Mouse (Mus musculus) heart, postnatal 36 days (tissue): ENCODE measurements around the gene P2rx5. TPM values are rescaled to one million over a fixed set of nuclear protein-coding genes. Genes with fewer than 3 reads are reported as not detected.

Source experiments
- DNase-seq, 2 experiments: peaks; one replicate each; pipeline ENCODE4 v3.0.0; 2021 to 2022
- intact Hi-C: fragments of 180-260 bp; cut with DNase I; formaldehyde crosslinking; loops from one replicate; pipeline ENCODE4 v1.15.1; 2025
- total RNA-seq, 2 experiments: library from RNA; stranded (reverse); gene quantifications; 2 replicates each; pipeline ENCODE4 v1.2.3; 2021

P2rx5 gene
- 10 to 100 TPM; 13.1 to 17.9 TPM for total RNA-seq

DNA sequence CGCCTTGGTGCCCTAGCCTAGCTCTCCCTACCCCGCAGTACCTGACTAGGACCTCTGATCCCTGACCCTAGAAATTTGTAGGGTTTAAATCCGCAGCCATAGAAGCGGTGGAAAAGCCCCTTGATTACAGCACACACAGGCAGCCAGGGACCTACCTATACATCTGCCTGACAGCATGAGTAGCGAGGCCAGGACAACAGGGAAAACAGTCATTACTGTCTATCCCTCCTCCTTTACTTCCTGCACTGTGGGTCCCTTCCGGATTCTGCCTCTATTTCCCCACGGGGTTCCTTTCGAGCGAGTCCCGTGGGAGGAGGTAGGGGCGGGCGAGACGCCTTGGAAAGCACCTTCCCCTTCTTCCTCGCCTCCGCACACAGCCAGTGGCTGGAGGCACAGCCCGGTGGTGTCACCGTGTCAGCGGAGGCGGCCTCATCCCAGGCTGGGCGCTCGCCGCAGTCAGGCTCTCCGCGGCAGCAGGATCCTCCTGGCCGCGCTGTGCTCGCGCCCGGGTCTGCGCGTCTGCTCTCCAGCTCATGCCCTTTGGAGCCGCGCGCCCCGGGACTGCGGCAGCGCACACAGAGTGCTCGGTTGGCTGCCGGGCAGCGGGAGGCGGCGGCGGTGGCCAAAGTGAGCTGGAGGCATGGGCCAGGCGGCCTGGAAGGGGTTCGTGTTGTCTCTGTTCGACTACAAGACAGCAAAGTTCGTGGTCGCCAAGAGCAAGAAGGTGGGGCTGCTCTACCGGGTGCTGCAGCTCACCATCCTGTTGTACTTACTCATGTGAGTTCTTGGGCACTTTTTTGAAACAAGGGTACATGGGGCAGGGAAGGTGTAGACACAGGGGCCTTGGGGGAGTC lies at the start of gene P2rx5:
Gene P2rx5 (plus strand): TSS at position 465 of the 854 bp plus-strand sequence.
- intact Hi-C loops: loop anchor here (1.0 kb wide), 1 partner anchor 22 kb away; the partner anchor contains the start of gene Haspin

GRCm38 (mm10) chr11:73111414-73111813 lies 48.8 kb upstream of the P2rx5 start:
- no peak for DNase-seq
- intact Hi-C loops: no loop called here

More for the DNA sequence above, at the start of gene P2rx5:
- peak; percentile 47 to 66 for DNase-seq

GRCm38 (mm10) chr11:73126495-73126894 lies 33.7 kb upstream of the P2rx5 start:
- intact Hi-C loops: no loop called here
- DNase-seq: no peak

DNA sequence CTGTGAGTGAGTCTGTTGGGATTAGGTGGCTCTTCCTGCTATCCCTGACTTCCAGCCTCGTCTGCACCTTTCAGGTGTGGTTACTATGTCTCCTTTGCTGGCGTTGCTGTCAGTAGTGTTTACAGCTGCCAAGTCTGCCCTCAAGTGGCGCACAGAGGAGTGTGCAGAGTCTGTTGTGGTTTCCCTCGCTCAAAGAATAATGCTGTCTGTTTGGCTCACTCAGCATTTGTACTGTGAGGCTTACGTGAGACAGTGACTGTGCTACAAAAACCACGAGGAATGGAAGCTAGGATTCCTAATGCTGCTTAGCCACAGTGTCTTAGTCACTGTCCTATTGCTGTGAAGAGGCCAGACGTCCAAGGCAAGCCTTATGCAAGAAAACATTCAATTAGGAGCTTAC lies 29.2 kb upstream of the P2rx5 start:
- intact Hi-C loops: no loop called here
- DNase-seq: no peak

- DNase-seq: no peak
- intact Hi-C loops: loop anchor here (2.0 kb wide), 1 partner anchor 150 kb away; no protein-coding TSS in a partner anchor
These were observed 27.2 kb upstream of the P2rx5 start for GRCm38 (mm10) chr11:73132999-73133398.

DNA sequence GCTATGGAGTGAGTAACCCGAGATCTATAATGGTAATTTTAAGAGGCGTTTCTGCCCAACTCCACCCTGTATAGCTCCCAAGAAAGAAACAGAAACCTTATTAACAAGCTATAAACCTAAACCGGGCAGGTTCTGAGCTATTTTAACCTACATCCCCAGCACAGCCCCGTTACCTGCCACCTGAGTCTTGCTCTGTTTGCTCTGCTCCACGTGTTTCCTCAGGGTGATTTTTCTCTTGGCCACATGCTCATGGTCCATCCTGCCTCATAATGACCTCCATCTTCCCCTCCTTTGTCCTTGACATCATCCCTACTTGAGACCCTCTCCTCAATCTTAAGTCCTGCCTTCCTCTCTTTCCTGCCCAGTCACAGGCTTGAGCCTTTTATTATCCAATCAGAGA lies 26.0 kb upstream of the P2rx5 start:
- intact Hi-C loops: no loop called here
- DNase-seq: no peak

DNA sequence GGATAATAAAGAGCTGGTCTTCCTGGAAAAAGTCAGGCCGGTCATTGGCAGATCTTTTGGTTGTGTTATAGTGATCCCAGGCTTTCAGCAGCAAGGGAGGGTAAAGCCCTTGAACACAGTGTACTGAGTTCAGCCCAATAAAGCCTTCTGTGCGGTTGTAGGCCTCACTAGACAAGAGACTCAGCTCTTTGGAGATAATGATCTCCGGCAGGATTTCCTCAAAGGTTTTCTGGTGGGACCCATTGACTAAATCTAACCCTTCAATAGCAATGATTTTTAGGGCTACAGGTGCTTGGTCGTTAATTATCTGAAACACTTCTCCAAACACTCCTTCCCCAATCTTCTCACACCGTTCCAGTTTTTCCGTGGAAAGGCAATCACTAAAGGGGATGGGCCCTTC lies 23.6 kb upstream of the P2rx5 start:
- DNase-seq: no peak
- intact Hi-C loops: loop anchor here (5.0 kb wide), 1 partner anchor 1236 kb away; no protein-coding TSS in a partner anchor

DNA sequence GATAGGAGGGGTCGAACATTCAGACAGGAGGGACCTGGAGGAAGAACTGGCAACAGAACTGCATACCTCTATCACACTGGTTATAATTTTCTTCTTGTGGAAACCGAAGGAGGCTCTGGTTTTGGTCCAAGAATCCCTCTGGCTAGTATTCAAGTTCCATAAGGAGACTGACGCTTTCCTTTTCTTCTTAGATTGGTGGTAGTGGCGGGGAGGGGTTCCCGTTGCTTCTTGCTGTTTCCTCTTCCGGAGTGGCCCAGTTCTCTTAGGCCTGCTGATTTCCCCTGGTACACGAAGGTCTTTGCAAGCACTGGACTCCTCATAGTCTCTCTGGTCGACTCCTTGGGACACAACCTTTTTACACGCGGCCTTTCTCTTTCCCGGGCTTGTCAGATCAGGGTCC lies 23.1 kb upstream of the P2rx5 start:
- no peak for DNase-seq
- intact Hi-C loops: loop anchor here (5.0 kb wide), 1 partner anchor 1235 kb away; no protein-coding TSS in a partner anchor

DNA sequence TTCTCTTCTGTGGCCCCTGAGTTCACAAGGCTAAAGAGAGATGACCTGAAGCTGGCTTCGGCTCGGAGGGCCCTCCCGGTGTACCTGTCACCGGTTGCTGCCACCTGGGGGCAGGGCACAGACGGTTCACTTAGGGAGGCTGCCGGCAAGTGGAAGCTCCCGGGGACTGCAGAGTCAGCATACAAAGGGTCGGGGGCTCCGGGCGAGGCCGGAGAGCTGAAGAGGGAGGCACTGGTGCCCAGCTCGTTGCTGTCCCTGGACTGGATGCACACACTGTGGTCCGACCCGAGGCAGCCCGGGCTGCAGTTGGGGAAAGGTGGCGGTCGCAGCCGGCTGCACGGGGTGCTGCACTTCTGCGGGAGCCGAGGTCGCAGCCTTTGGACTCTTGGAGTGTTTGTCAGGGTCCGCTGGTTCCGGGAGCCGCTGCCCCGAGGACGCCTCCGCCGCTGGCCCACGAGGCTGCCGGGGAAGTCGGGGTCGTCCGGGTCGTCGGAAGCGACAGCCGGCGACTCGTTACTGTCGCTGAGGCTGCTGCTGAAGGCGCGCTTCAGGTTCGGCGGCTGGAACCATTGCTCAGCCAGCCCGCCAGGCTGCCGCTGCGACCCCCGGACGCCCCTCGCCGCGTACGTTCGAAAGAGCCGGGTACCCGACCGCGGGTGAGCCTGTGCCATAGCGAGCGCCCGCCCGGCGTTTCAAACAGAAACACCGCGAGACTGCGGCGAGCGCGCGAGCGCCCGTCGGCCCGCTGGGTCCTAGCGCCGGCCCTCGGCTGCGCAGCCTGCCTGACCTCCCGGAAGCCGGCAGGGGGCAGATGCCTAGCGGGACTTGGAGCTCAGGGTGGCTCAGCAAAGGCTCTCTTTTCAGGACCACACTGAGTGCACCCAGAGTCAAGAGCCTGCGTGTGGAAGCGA lies 22.4 kb upstream of the P2rx5 start, which contains the start of gene Haspin:
Gene Haspin (minus strand): TSS at position 704 of the 911 bp plus-strand sequence.
- intact Hi-C loops: loop anchor here (1.0 to 5.0 kb wide), 5 partner anchors 22 to 1234 kb away; partner anchors contain the start of genes Ctns, P2rx5 and Shpk
- DNase-seq: peak; percentile 91 to 93

DNA sequence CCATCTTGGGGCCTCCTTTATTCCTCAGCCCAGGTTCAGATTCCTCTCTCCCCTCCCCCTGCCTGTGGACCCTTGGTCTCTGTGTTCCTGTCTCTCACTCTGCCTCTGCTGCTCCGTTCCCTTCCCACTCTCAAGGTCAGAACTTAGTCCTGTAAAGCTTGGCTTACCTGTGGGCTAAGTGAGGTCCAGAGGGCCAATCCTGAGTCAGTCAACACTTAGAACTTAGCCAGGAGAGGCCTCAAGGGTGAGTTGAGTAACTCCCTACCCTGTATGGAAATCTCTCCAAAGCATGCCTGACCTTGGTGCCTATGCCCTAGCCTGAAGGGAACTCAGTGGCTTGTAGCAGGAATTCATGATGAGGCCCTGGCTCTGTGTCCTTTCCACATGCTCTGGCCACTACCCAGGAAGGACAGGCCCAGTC lies 15.9 kb upstream of the P2rx5 start:
- intact Hi-C loops: no loop called here
- DNase-seq: no peak

GRCm38 (mm10) chr11:73146026-73146974 lies 13.9 kb upstream of the P2rx5 start:
- DNase-seq: no peak
- intact Hi-C loops: no loop called here

DNA sequence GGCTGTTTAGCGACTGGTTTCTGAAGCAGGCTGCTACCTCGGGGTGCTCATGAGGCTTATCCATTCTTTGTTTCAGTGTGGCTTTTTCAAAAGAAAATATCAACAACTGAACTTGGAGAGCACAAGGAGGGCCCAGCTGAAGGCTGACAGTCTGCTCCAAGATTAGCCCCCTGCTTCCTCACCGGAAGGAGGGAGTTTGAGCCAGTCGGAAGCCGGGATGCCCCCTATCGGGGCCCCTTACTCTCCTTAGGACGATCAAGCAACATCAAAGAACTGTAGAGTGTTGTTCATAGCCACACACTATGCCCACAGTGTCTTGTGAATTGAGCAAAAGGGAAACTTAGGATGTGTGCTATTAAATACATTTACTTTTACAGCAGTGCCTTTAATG lies 13.3 kb upstream of the P2rx5 start:
- intact Hi-C loops: no loop called here
- no peak for DNase-seq

DNA sequence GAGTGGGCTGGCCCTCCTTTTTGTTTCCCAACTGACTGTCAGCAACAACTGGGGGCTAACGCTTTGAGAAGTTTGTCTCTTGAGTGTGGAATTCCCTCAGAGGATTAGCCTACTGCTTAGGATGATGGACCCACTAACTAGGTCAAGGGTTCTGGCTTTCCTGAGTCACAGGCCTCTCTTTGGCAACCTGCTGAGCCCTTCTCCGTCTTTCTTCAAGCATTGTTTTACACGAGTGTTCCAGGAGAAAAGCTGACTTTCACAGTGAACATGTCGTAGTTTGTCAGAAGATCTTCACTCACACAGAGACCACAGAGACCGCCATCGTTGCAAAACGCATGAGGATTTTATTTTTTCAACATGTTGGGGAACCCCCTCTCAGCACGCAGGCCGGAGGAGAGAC lies 12.0 kb upstream of the P2rx5 start:
- DNase-seq: no peak
- intact Hi-C loops: no loop called here

GRCm38 (mm10) chr11:73155071-73155470 lies 5.2 kb upstream of the P2rx5 start:
- DNase-seq: no peak
- intact Hi-C loops: no loop called here

DNA sequence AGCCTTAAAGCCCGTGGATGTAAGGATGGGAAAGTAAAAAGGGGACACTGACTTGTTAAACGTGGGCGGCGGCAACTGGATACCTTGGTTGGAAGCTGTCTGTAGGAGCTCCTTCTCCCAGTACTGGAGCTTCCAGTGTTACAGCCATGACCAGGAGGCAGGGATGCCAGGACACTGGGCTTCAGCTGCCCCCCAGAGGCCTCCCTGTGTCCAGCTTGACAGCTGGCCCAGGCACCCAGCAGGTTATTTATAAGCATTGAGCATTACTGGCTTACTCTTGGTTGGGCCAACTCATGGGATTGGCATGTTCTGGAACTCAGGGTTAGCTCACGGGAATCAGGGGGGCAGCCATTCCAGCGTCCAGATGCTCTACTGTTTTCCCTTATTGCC lies 585 bp downstream of the P2rx5 start:
- peak; percentile 45 to 64 for DNase-seq
- intact Hi-C loops: loop anchor here (1.0 kb wide), 1 partner anchor 23 kb away; the partner anchor contains the start of gene Haspin

GRCm38 (mm10) chr11:73161616-73162015 lies 1.4 kb downstream of the P2rx5 start:
- intact Hi-C loops: no loop called here
- no peak for DNase-seq

DNA sequence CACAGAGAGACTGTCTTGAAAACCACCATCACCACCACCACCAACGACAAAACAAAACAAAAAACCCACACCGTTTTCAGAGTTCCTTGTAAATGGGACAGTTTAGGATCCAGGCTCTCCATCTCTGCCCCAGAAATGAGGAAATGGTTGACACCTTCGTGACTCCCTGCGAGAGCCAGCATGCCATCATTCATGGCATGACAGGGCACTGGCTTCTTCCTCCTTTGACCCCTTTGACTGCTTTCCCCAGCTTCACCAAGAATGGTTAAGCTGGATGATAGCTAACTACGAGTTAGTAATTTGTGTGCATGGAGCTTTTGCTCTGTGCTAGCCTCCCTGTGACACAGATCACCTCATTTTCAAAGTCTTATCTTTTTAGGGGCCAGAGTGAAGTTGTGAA lies 2.1 kb downstream of the P2rx5 start:
- intact Hi-C loops: no loop called here
- no peak for DNase-seq

DNA sequence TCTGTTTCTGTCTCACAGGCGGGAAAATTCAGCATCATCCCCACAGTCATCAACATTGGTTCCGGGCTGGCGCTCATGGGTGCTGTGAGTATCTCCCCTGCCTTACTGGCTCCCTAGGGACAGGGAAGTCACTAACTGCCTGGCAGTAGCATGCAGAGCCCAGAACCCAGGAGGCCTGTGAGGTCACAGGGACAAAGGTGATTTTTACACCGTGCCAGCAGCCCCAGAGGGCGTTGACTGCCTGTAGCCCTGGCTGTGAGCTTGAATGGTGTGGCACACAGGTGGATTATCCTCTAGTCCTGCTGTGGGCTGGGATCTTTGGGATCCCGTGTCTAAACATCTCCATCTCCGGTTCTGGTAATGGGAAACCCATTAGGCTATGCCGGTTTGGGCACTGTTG lies 7.8 kb downstream of the P2rx5 start:
- DNase-seq: no peak
- intact Hi-C loops: loop anchor here (2.0 kb wide), 1 partner anchor 29 kb away; the partner anchor contains the start of gene Haspin

DNA sequence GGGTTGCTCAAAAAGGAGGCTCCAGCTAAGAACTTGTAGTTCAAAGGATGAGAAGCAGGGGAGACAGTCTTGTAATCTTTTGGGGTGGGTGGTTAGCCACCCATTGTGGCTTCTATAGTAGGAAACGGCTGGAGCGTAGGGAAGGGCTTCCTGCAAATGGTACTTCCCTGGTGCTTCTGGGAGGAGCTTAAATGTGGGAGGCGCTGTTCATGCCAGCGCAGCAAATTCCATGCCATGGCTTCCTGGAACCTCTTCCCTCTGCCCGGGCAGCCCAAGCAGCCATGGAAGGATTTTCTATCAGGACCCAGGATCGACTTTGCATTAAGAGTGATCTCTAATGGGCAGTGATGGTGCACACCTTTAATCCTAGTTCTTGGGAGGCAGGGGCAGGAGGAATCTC lies 8.4 kb downstream of the P2rx5 start:
- intact Hi-C loops: loop anchor here (2.0 kb wide), 1 partner anchor 30 kb away; the partner anchor contains the start of gene Haspin
- DNase-seq: no peak

DNA sequence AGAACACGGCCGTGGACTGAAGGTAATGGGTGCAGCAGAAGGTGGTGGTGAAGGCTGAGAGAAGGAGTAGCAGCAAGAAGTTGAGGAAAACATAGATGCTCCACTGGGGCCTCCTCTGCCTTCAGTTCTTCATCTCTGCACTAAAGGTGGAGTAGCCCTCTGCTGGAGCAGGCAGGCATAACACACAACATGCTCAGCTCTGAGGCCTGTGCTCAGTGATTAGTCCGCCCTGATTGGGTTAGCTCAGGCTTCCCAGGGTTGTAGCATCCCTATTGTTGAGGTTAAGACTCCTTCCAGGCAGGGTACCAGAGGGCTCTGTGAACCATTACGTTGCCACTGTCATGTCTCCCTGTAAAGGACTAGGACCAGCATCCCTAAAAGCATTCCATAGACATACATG lies 9.0 kb downstream of the P2rx5 start:
- intact Hi-C loops: loop anchor here (2.0 kb wide), 1 partner anchor 30 kb away; the partner anchor contains the start of gene Haspin
- DNase-seq: peak; percentile 51 to 58
